Mouse (Mus musculus) CH12.LX (cell line): ENCODE measurements around the gene Nim1k. TPM values are rescaled to one million over a fixed set of nuclear protein-coding genes. Genes with fewer than 3 reads are reported as not detected.

Experiments
- DNase-seq: peaks from one replicate; pipeline ENCODE4 v3.0.0-alpha.2; 2013; ENCODE audit errors: extremely low read depth
- H3K27ac ChIP-seq: 2 replicates; pipeline ENCODE4 v1.5.1; 2012; ENCODE audit warnings: low read depth, mild to moderate bottlenecking, control low read depth, moderate library complexity; ENCODE audit not compliant: insufficient read depth
- H3K27me3 ChIP-seq: replicated peaks from 2 replicates; pipeline ENCODE3; 2012; ENCODE audit warnings: inconsistent platforms
- H3K36me3 ChIP-seq, 2 experiments: replicated peaks in 1 of 2; 2 replicates each; pipeline versions ENCODE3 to v1.6.1; 2012; ENCODE audit warnings: inconsistent platforms in 1 of 2, low read length in 1 of 2, mild to moderate bottlenecking in 1 of 2, mixed read lengths in 1 of 2, moderate library complexity in 1 of 2; ENCODE audit not compliant: control insufficient read depth in 1 of 2, insufficient read depth in 1 of 2
- H3K4me1 ChIP-seq, 2 experiments: 2 replicates each; pipeline ENCODE4 v1.6.1; 2012; ENCODE audit warnings: inconsistent platforms in 1 of 2, moderate library complexity in 1 of 2; ENCODE audit not compliant: insufficient read depth in 2 of 2, control insufficient read depth in 1 of 2
- H3K4me2 ChIP-seq: 2 replicates; pipeline ENCODE4 v1.6.1; 2012; ENCODE audit warnings: low read depth, mild to moderate bottlenecking, control low read depth; ENCODE audit not compliant: poor library complexity, insufficient read depth, severe bottlenecking
- H3K4me3 ChIP-seq, 3 experiments: fragments of 150-350 bp in 1 of 3; sonication (generic) in 1 of 3; replicated peaks in 1 of 3; 2 replicates each; pipeline versions ENCODE3 to v1.5.1; 2011 to 2012; ENCODE audit warnings: low read depth in 2 of 3, low read length in 2 of 3, mild to moderate bottlenecking in 2 of 3, moderate library complexity in 2 of 3, control low read depth in 1 of 3, improper control_type of control experiment in 1 of 3, inconsistent platforms in 1 of 3, mixed read lengths in 1 of 3; ENCODE audit not compliant: poor library complexity in 1 of 3
- H3K79me2 ChIP-seq: replicated peaks from 2 replicates; pipeline ENCODE4 v1.6.1; 2012; ENCODE audit warnings: mild to moderate bottlenecking, moderate library complexity; ENCODE audit not compliant: control insufficient read depth, poor library complexity, insufficient read depth, severe bottlenecking; ENCODE audit errors: extremely low read depth
- H3K9ac ChIP-seq: 2 replicates; pipeline ENCODE4 v1.6.1; 2012; ENCODE audit warnings: low read depth, mild to moderate bottlenecking, control low read depth, moderate library complexity; ENCODE audit not compliant: insufficient read depth
- H3K9me3 ChIP-seq: replicated peaks from 2 replicates; pipeline ENCODE3; 2012; ENCODE audit warnings: low read length, inconsistent platforms, mixed read lengths
- BHLHE40 ChIP-seq: IDR thresholded peaks from 2 replicates; pipeline ENCODE4 v1.6.1; 2011; ENCODE audit warnings: mild to moderate bottlenecking, low read depth, low read length, improper control_type of control experiment
- CHD1 ChIP-seq: IDR thresholded peaks from 2 replicates; pipeline ENCODE4 v1.6.1; 2012; ENCODE audit warnings: low read depth, low read length, improper control_type of control experiment, inconsistent platforms
- CHD2 ChIP-seq: IDR thresholded peaks from 2 replicates; pipeline ENCODE4 v1.6.1; 2011; ENCODE audit warnings: low read length, improper control_type of control experiment
- CTCF ChIP-seq, 2 experiments: IDR thresholded peaks in 1 of 2; conservative IDR thresholded peaks in 1 of 2; 2 replicates each; pipeline ENCODE4 v1.5.1; 2011 to 2012; ENCODE audit warnings: low read depth in 2 of 2, low read length in 2 of 2, improper control_type of control experiment in 1 of 2, inconsistent platforms in 1 of 2, mild to moderate bottlenecking in 1 of 2, moderate library complexity in 1 of 2
- ELF1 ChIP-seq: IDR thresholded peaks from 2 replicates; pipeline ENCODE4 v1.6.1; 2014; ENCODE audit warnings: low read depth, mild to moderate bottlenecking, inconsistent platforms, low read length, improper control_type of control experiment
- EP300 ChIP-seq: IDR thresholded peaks from 2 replicates; pipeline ENCODE4 v1.6.1; 2011; ENCODE audit warnings: low read length, improper control_type of control experiment
- ETS1 ChIP-seq: conservative IDR thresholded peaks from 2 replicates; pipeline ENCODE4 v1.6.1; 2012; ENCODE audit warnings: low read depth, mild to moderate bottlenecking, inconsistent platforms, low read length, improper control_type of control experiment, moderate library complexity
- GABPA ChIP-seq: IDR thresholded peaks from 2 replicates; pipeline ENCODE4 v1.6.1; 2012; ENCODE audit warnings: low read depth, low read length, improper control_type of control experiment, inconsistent platforms; ENCODE audit not compliant: insufficient replicate concordance
- HCFC1 ChIP-seq: IDR thresholded peaks from 2 replicates; pipeline ENCODE4 v1.6.1; 2012; ENCODE audit warnings: low read depth, mild to moderate bottlenecking, inconsistent platforms, low read length, improper control_type of control experiment
- JUND ChIP-seq: conservative IDR thresholded peaks from 2 replicates; pipeline ENCODE4 v1.6.1; 2011; ENCODE audit warnings: low read depth, low read length, improper control_type of control experiment
- KAT2A ChIP-seq: IDR thresholded peaks from 2 replicates; pipeline ENCODE4 v1.6.1; 2012; ENCODE audit warnings: low read length, improper control_type of control experiment, inconsistent platforms; ENCODE audit not compliant: insufficient replicate concordance
- MAFK ChIP-seq: IDR thresholded peaks from 2 replicates; pipeline ENCODE4 v1.6.1; 2011; ENCODE audit warnings: low read length, improper control_type of control experiment; ENCODE audit not compliant: insufficient replicate concordance
- MAX ChIP-seq: IDR thresholded peaks from 2 replicates; pipeline ENCODE4 v1.6.1; 2011; ENCODE audit warnings: low read length, improper control_type of control experiment
- MEF2A ChIP-seq: IDR thresholded peaks from 2 replicates; pipeline ENCODE4 v1.6.1; 2014; ENCODE audit warnings: low read depth, mild to moderate bottlenecking, inconsistent platforms, low read length, improper control_type of control experiment, borderline replicate concordance
- MYC ChIP-seq: IDR thresholded peaks from 2 replicates; pipeline ENCODE4 v1.6.1; 2011; ENCODE audit warnings: low read depth, mild to moderate bottlenecking, improper control_type of control experiment, low read length
- NRF1 ChIP-seq: IDR thresholded peaks from 2 replicates; pipeline ENCODE4 v1.6.1; 2014; ENCODE audit warnings: low read depth, mild to moderate bottlenecking, inconsistent platforms, low read length, improper control_type of control experiment, moderate library complexity
- PAX5 ChIP-seq: IDR thresholded peaks from 2 replicates; pipeline ENCODE4 v1.6.1; 2012; ENCODE audit warnings: low read length, inconsistent platforms, mixed read lengths
- SIN3A ChIP-seq: IDR thresholded peaks from 2 replicates; pipeline ENCODE4 v1.6.1; 2012; ENCODE audit warnings: low read length, improper control_type of control experiment, inconsistent platforms
- TCF12 ChIP-seq: IDR thresholded peaks from 2 replicates; pipeline ENCODE4 v1.6.1; 2014; ENCODE audit warnings: low read depth, mild to moderate bottlenecking, inconsistent platforms, low read length, improper control_type of control experiment
- USF2 ChIP-seq: conservative IDR thresholded peaks from 2 replicates; pipeline ENCODE4 v1.6.1; 2011; ENCODE audit warnings: low read depth, low read length, improper control_type of control experiment
- ZKSCAN1 ChIP-seq: IDR thresholded peaks from 2 replicates; pipeline ENCODE4 v1.6.1; 2012; ENCODE audit warnings: low read depth, inconsistent platforms, low read length, improper control_type of control experiment, borderline replicate concordance
- ZMIZ1 ChIP-seq: IDR thresholded peaks from 2 replicates; pipeline ENCODE4 v1.6.1; 2012; ENCODE audit warnings: low read depth, mild to moderate bottlenecking, inconsistent platforms, low read length, improper control_type of control experiment
- dilution Hi-C: fragments of 300-500 bp; cut with MboI; formaldehyde crosslinking; loops from 2 replicates; pipeline ENCODE4 v1.14.3; 2020; ENCODE audit warnings: low sequenced_read_pairs; ENCODE audit not compliant: extremely low pct_unique_long_range_greater_than_20kb, extremely low pct_ligation_motif_present
- in situ Hi-C: fragments of 300-500 bp; cut with MboI; formaldehyde crosslinking; loops from 3 replicates; pipeline ENCODE4 v1.14.3; 2019; ENCODE audit warnings: low sequenced_read_pairs, low pct_ligation_motif_present, low pct_unique_long_range_greater_than_20kb, mixed read lengths
- polyA plus RNA-seq: library from polyadenylated mRNA; unstranded; fragments of >175 nt; gene quantifications from 2 replicates; pipeline ENCODE4 v1.2.1, GENCODE M21; 2012; ENCODE audit warnings: low read depth; ENCODE audit not compliant: insufficient read length
- total RNA-seq, 2 experiments: library from RNA; depleted of rRNA; stranded (reverse); fragments of 300-350 nt in 1 of 2; fragments of >200 nt in 1 of 2; gene quantifications; 2 replicates each; pipeline ENCODE4 v1.2.3; 2012 to 2014

Gene Nim1k
- 0.04 TPM in 2 replicates for total RNA-seq (2012; rRNA removed)
- 0.09 and 0.14 TPM in 2 replicates for total RNA-seq (2014; rRNA removed)
- polyA plus RNA-seq, result 0.16 and 0.22 TPM in 2 replicates

DNA sequence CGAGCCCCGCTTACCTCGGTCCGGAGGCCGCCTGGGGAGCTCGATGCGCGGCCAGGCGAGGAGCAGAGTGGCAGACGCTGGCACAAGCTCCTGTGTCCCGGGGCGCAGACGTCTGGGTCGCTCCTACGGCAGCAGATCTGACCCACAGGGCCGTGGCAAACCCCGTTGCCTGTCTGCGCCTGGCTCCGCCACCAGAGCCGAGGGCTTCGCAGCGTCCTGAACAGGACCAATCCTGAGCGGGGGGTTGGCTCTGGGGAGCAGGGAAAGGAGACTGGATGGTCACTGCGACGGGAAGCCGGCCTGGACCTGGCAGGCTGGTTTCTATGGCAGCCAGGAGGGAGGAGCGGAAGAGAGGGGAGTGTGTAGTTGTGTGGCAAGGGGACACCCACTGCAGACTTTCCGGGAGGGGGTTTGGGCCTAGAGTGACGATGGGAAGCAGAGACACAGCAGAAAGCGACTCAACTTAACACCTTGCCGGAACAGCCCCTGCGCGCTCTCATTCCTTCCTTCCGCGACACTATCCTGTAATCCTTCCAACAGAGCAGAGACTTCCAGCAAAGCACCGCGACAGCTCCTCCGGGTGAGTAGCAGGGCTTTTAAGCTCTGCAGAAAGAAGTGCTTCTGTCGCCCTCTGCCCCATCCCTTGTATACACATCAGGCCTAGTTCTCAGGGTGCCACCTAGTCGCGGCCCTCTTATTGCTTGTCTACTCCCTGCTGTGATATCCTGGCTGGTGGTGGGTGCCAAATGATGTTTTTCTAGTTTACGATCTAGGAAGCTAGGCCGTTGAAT, at the start of gene Nim1k:
Gene Nim1k, minus strand, starts transcription at position 202 of the 791 bp plus-strand sequence.
- no peaks in the 10 kb centered on the region for H3K9me3 ChIP-seq
- DNase-seq, result no peak
- dilution Hi-C loops, result no loop called here
- no peak within 1 kb of the TSS for H3K4me3 ChIP-seq
- no peaks in the 10 kb centered on the region for H3K27me3 ChIP-seq
- in situ Hi-C loops, result no loop called here
- H3K4me2 ChIP-seq, result no peak within 1 kb of the TSS
- H3K36me3 ChIP-seq, result peaks cover 1 to 42% of the 10 kb centered on the region in 2 experiments
- TF ChIP-seq TCF12 (no peak), ZMIZ1 (no peak), JUND (no peak), KAT2A (no peak), MEF2A (no peak)
- TF ChIP-seq, all 38 proteins: peak for 0
- H3K4me1 ChIP-seq, result peaks cover 3 to 11% of the 10 kb centered on the region in 2 experiments; a peak in 1 of 4 replicates
- no peak within 1 kb of the TSS for H3K9ac ChIP-seq
- H3K79me2 ChIP-seq, result no peaks in the 10 kb centered on the region
- H3K27ac ChIP-seq, result no peak within 1 kb of the TSS

DNA sequence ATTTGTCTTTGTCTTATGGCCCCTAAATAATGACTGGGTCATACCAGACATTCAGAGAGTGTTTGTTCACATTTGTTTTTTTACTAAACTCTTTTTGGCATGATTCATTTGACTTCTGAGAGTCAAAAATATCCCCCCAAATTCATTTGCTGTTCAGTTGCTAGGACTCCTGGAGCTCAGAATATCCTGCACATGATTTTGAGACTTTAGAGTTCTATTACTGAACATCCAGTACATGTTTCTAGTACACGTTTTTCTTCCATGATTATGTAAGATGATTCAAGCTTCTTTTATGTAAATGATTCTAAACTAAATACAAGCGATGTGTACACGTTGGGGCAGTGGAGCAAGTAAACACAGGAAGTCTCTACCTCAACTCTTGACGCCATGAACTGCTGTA, 42.0 kb upstream of the Nim1k start:
- dilution Hi-C loops, result no loop called here
- Histone ChIP-seq H3K4me2 (no peak overlapping the region), H3K4me3 (no peak overlapping the region), H3K36me3 (no peaks in the 10 kb centered on the region), H3K27me3 (no peaks in the 10 kb centered on the region), H3K4me1 (peaks cover 0 to 2% of the 10 kb centered on the region in 2 experiments; a peak in 1 of 4 replicates), H3K9me3 (no peaks in the 10 kb centered on the region), H3K9ac (no peak overlapping the region), H3K27ac (no peak overlapping the region), H3K79me2 (no peaks in the 10 kb centered on the region)
- DNase-seq, result no peak
- in situ Hi-C loops, result no loop called here
- TF ChIP-seq SIN3A, result no peak
- no peak for TF ChIP-seq KAT2A
- TF ChIP-seq ELF1, result no peak
- TF ChIP-seq PAX5, result no peak
- no peak for TF ChIP-seq NRF1
- no peak for TF ChIP-seq ZMIZ1
- no peak for TF ChIP-seq ZKSCAN1
- TF ChIP-seq MYC, result no peak
- no peak for TF ChIP-seq EP300
- no peak for TF ChIP-seq CHD1
- no peak for TF ChIP-seq MAX
- TF ChIP-seq MAFK, result no peak
- TF ChIP-seq HCFC1, result no peak
- no peak for TF ChIP-seq BHLHE40
- no peak for TF ChIP-seq ETS1
- no peak for TF ChIP-seq CTCF (conservative IDR thresholded peaks at IDR 0.05 in 1 of 2, IDR thresholded peaks at IDR 0.05 in 1 of 2; ENCODE audit: low read depth in 2 of 2, low read length in 2 of 2)
- TF ChIP-seq TCF12, result no peak
- TF ChIP-seq USF2, result no peak
- no peak for TF ChIP-seq GABPA
- TF ChIP-seq CHD2, result no peak
